Mouse (Mus musculus) hindbrain, postnatal 0 days (tissue): ENCODE results near the gene Scd4. TPM values are rescaled to one million over a fixed set of nuclear protein-coding genes. Genes with fewer than 3 reads are reported as not detected.

ENCODE experiments used
- ATAC-seq: fragments of 200-750 bp; cut with Nextera tagmentation; 2 replicates; pipeline ENCODE4 v1.8.0; 2017; ENCODE audit warnings: mild to moderate bottlenecking, moderate TSS enrichment, moderate library complexity
- DNase-seq: peaks from one replicate; pipeline ENCODE4 v3.0.0-alpha.2; 2015; ENCODE audit warnings: low spot score
- H3K27ac ChIP-seq: fragments of 300-500 bp; sonication (generic); 2 replicates; pipeline ENCODE4 v1.5.1; 2014; ENCODE audit warnings: mild to moderate bottlenecking
- H3K27me3 ChIP-seq: fragments of 300-500 bp; sonication (generic); 2 replicates; pipeline ENCODE4 v1.6.1; 2014; ENCODE audit warnings: low read length, mixed read lengths; ENCODE audit not compliant: insufficient read depth
- H3K36me3 ChIP-seq: fragments of 300-500 bp; sonication (generic); 2 replicates; pipeline ENCODE4 v1.6.1; 2014; ENCODE audit warnings: low read length, mixed read lengths; ENCODE audit not compliant: insufficient read depth
- H3K4me1 ChIP-seq: fragments of 300-500 bp; sonication (generic); 2 replicates; pipeline ENCODE4 v1.6.1; 2014; ENCODE audit warnings: antibody characterized with exemption, low read length, mixed read lengths; ENCODE audit not compliant: insufficient read depth
- H3K4me2 ChIP-seq: fragments of 300-500 bp; sonication (generic); 2 replicates; pipeline ENCODE4 v1.6.1; 2014; ENCODE audit warnings: low read depth, mild to moderate bottlenecking, low read length, moderate library complexity, mixed read lengths
- H3K4me3 ChIP-seq: fragments of 300-500 bp; sonication (generic); 2 replicates; pipeline ENCODE4 v1.5.1; 2014; ENCODE audit warnings: low read length
- H3K9ac ChIP-seq: fragments of 300-500 bp; sonication (generic); replicated peaks from 2 replicates; pipeline ENCODE4 v1.6.1; 2014; ENCODE audit warnings: mild to moderate bottlenecking, low read length, moderate library complexity, mixed read lengths
- H3K9me3 ChIP-seq: fragments of 300-500 bp; sonication (generic); 2 replicates; pipeline ENCODE4 v1.6.1; 2016; ENCODE audit warnings: low read length, mixed read lengths
- CTCF ChIP-seq: IDR thresholded peaks from 2 replicates; pipeline ENCODE4 v1.5.1; 2016; ENCODE audit warnings: antibody characterized with exemption, control low read depth, low read depth
- WGBS: fragments of 180-500 bp; shearing (Covaris S2); extraction: QIAGEN DNeasy Blood & Tissue Kit; methylation state at CpG from one replicate; pipeline ENCODE4 v1.1.7; 2014; 5-methylcytosine and 5-hydroxymethylcytosine counted together
- polyA plus RNA-seq: library from polyadenylated mRNA; unstranded; fragments of >200 nt; fragmentation: Nextera tagmentation; extraction: Ambion mirVana; gene quantifications from 2 replicates; pipeline ENCODE4 v1.2.1, GENCODE M21; 2015
- total RNA-seq: library from RNA; depleted of rRNA; stranded (reverse); fragments of >200 nt; gene quantifications from 2 replicates; pipeline ENCODE4 v1.2.3, GENCODE M21; 2014

Gene Scd4
- total and polyA plus RNA-seq, 2 experiments from 2014 or later: 0.09 to 0.84 TPM

GRCm38 (mm10) chr19:44300520-44300919 is 32.4 kb upstream of the Scd4 start:
- DNase-seq (no peak), ATAC-seq (no peak)
- H3K4me1 ChIP-seq: peaks cover 30% of the 10 kb centered on the region
- TF ChIP-seq CTCF: no peak
- H3K4me2 ChIP-seq: peak overlapping the region; percentile 100
- H3K27ac ChIP-seq: peak overlapping the region; percentile 36; the same call in 1 of the 2 replicates
- no peaks in the 10 kb centered on the region for H3K9me3 ChIP-seq
- 74% methylated on average over 7 of the region's 7 CpGs for WGBS
- peaks cover 60% of the 10 kb centered on the region for H3K36me3 ChIP-seq
- H3K9ac ChIP-seq: 0 out of 2 replicates have a peak overlapping the region, but pooled peaks have one; percentile 24
- no peak overlapping the region for H3K4me3 ChIP-seq
- no peaks in the 10 kb centered on the region for H3K27me3 ChIP-seq

GRCm38 (mm10) chr19:44301176-44301575 is 31.7 kb upstream of the Scd4 start:
- Histone ChIP-seq H3K4me1 (peaks cover 30% of the 10 kb centered on the region), H3K4me3 (no peak overlapping the region), H3K4me2 (no peak overlapping the region), H3K9ac (no peak overlapping the region), H3K9me3 (no peaks in the 10 kb centered on the region), H3K36me3 (peaks cover 64% of the 10 kb centered on the region), H3K27me3 (no peaks in the 10 kb centered on the region), H3K27ac (peak overlapping the region; percentile 36)
- ATAC-seq: no peak
- no peak for TF ChIP-seq CTCF
- no peak for DNase-seq
- WGBS: 48% methylated on average over 16 of the region's 16 CpGs

- no peak overlapping the region for H3K4me3 ChIP-seq
- WGBS: 70% methylated on average over 9 of the region's 9 CpGs
- H3K27ac ChIP-seq: no peak overlapping the region
- no peak overlapping the region for H3K4me2 ChIP-seq
- no peak for TF ChIP-seq CTCF
- no peak overlapping the region for H3K9ac ChIP-seq
- peaks cover 68% of the 10 kb centered on the region for H3K36me3 ChIP-seq
- H3K9me3 ChIP-seq: no peaks in the 10 kb centered on the region
- DNase-seq: no peak
- no peak for ATAC-seq
- H3K27me3 ChIP-seq: no peaks in the 10 kb centered on the region
- peaks cover 30% of the 10 kb centered on the region for H3K4me1 ChIP-seq
Observed at GRCm38 (mm10) chr19:44301671-44302305, 31.1 kb upstream of the Scd4 start.

GRCm38 (mm10) chr19:44302901-44303300 is 30.0 kb upstream of the Scd4 start:
- Histone ChIP-seq H3K9me3 (no peaks in the 10 kb centered on the region), H3K4me2 (no peak overlapping the region), H3K4me3 (no peak overlapping the region), H3K9ac (no peak overlapping the region), H3K27me3 (no peaks in the 10 kb centered on the region), H3K4me1 (peaks cover 20% of the 10 kb centered on the region), H3K36me3 (peaks cover 68% of the 10 kb centered on the region), H3K27ac (no peak overlapping the region)
- ATAC-seq (no peak), DNase-seq (no peak)
- 65% methylated on average over 11 of the region's 11 CpGs for WGBS
- TF ChIP-seq CTCF: no peak

GRCm38 (mm10) chr19:44303502-44303901 is 29.4 kb upstream of the Scd4 start:
- no peak overlapping the region for H3K4me2 ChIP-seq
- 66% methylated on average over 8 of the region's 8 CpGs for WGBS
- H3K4me1 ChIP-seq: peaks cover 14% of the 10 kb centered on the region
- peaks cover 67% of the 10 kb centered on the region for H3K36me3 ChIP-seq
- no peak overlapping the region for H3K27ac ChIP-seq
- no peak for ATAC-seq
- no peak for DNase-seq
- H3K9ac ChIP-seq: no peak overlapping the region
- H3K9me3 ChIP-seq: no peaks in the 10 kb centered on the region
- TF ChIP-seq CTCF: no peak
- H3K27me3 ChIP-seq: no peaks in the 10 kb centered on the region
- H3K4me3 ChIP-seq: no peak overlapping the region

- Histone ChIP-seq H3K27me3 (no peaks in the 10 kb centered on the region), H3K4me1 (0 out of 2 replicates have a peak, but pooled peaks cover 7% of the 10 kb centered on the region), H3K9ac (no peak overlapping the region), H3K4me2 (no peak overlapping the region), H3K9me3 (no peaks in the 10 kb centered on the region), H3K27ac (no peak overlapping the region), H3K4me3 (no peak overlapping the region), H3K36me3 (peaks cover 63% of the 10 kb centered on the region)
- no peak for DNase-seq
- 78% methylated on average over 10 of the region's 10 CpGs for WGBS
- no peak for ATAC-seq
- no peak for TF ChIP-seq CTCF
Observed at GRCm38 (mm10) chr19:44304419-44304818, 28.5 kb upstream of the Scd4 start.

GRCm38 (mm10) chr19:44304851-44305510 is 27.9 kb upstream of the Scd4 start:
- 73% methylated on average over 16 of the region's 16 CpGs for WGBS

More at GRCm38 (mm10) chr19:44304851-44305510, 27.9 kb upstream of the Scd4 start:
- Histone ChIP-seq H3K9me3 (no peaks in the 10 kb centered on the region), H3K9ac (no peak overlapping the region), H3K36me3 (peaks cover 62% of the 10 kb centered on the region), H3K27ac (no peak overlapping the region), H3K4me1 (0 out of 2 replicates have a peak, but pooled peaks cover 6% of the 10 kb centered on the region), H3K4me2 (no peak overlapping the region), H3K27me3 (no peaks in the 10 kb centered on the region), H3K4me3 (no peak overlapping the region)
- no peak for TF ChIP-seq CTCF
- DNase-seq (no peak), ATAC-seq (no peak)
